In the genomic region with DNA sequence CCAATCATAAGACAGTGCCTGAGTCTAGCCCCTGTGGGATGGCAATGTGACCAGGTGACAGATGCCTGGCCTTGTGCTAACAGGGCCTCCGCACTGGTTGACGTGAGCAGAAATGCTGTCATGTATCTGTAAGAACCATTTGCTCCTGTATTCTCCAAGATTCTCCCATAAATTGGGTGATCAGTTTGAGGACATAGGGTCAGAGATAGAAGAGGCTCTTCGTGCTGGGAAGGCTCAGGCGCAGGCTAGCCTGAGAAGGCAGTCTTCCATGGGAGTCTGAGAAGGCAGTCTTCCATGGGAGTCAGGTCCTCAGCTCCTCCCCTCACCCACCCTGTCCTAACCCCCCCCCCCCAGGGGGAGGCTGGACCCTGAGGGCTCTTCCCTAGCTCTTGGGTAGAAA, we compare ENCODE assay signal across 18 mouse cellular contexts.
"Had no signal": no experiment of that assay in that cellular context is flagged by ENCODE, and none has a peak within 500 bp of the region (broad histone marks: within the 10 kb centered on the region; RNA-seq: fewer than 3 reads in every experiment).

No protein-coding gene starts in this region.

- ATAC-seq: midbrain, embryonic 13.5 days; midbrain, embryonic 16.5 days had no signal

- H3K9ac ChIP-seq: lung, embryonic 14.5 days; midbrain, embryonic 13.5 days; neural tube, embryonic 13.5 days; neural tube, embryonic 15.5 days had no signal

- H3K4me1 ChIP-seq: midbrain, embryonic 13.5 days had no signal

- H3K27ac ChIP-seq: midbrain, embryonic 10.5 days; midbrain, embryonic 13.5 days; neural tube, embryonic 13.5 days; neural tube, embryonic 15.5 days had no signal

- H3K27me3 ChIP-seq: midbrain, embryonic 13.5 days; neural tube, embryonic 13.5 days; neural tube, embryonic 15.5 days had no signal

- DNase-seq: lung, adult 18-20 months; lung, embryonic 14.5 days; lung, postnatal 10 days; lung, postnatal 4 days; retina, postnatal 1 day; right cerebral cortex, adult 18-20 months; right cerebral cortex, postnatal 25 days; right cerebral cortex, postnatal 4 days; spleen, adult 18-20 months; thymus, adult 18-20 months; thymus, postnatal 14 days; thymus, postnatal 36 days had no signal

- H3K9me3 ChIP-seq: midbrain, embryonic 10.5 days; midbrain, embryonic 13.5 days; neural tube, embryonic 13.5 days; neural tube, embryonic 15.5 days had no signal

- H3K4me2 ChIP-seq: lung, embryonic 14.5 days; midbrain, embryonic 13.5 days; neural tube, embryonic 13.5 days; neural tube, embryonic 15.5 days had no signal

- H3K4me3 ChIP-seq: midbrain, embryonic 10.5 days; midbrain, embryonic 13.5 days; myocyte; neural tube, embryonic 13.5 days; neural tube, embryonic 15.5 days had no signal
